Mouse (Mus musculus): ENCODE measurements around the gene Wsb2.

DNA sequence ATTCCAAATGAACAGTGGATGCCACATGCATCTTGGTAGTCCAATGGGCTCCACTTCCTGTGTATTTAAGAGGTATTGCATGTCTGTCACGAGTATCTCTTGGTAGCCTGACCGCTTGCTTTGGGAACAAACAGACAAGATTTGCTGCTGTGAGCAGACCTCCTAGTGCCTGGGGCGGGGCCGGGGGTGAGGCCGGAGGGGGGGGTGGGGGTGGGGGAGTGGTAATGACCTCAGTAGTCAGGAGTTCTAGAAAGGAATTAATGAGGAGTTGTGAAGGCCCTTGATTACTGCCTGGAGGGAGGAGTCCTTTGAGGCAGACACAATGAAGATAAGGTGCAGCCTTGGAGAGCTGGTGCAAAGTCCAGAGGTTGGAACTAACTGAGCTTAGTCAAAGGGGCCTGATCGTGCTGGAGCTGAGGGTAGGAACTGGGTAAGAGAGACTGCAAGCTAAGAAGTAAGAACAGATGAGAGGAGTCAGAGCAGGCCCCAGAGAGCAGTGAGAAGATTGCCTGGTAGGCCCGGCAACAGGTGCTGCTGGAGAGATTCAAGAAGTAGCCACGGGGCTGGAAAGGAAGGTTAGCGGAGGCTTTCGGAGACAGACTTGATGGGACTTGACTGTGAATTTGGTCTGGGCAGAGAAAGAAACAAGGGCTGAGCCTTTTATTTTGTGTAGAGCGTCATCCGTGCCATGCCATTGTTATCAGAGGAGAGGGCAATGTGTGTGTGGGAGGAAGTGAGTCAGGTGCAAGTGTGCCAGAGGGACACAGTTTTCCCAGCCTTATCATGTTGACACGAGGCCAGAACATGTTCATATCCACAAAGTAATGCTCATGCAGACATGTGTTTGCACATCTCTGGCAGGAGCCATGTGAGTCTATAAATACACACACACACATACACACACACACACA is 3.8 kb downstream of the Wsb2 start:
- no peak for TF ChIP-seq CTCF (IDR thresholded peaks at IDR 0.05; ENCODE audit: borderline replicate concordance, control insufficient read depth, extremely low read depth, insufficient read depth, low read length, poor library complexity)
- no peak for TF ChIP-seq POLR2A (IDR thresholded peaks at IDR 0.05; ENCODE audit: control insufficient read depth, extremely low read depth, insufficient read depth, low read length, poor library complexity)

All from thymus, adult 2 months (tissue).